Mouse (Mus musculus): Measurements from ENCODE around the gene Ptpn13. TPM values are rescaled to one million over a fixed set of nuclear protein-coding genes. Genes with fewer than 3 reads are reported as not detected.

The Ptpn13 gene
- polyA plus RNA-seq, 1 experiment from 2014 or later, result 8.7 TPM

- WGBS, result 86% methylated on average over 5 of the region's 5 CpGs
- no peaks in the 10 kb centered on the region for H3K27me3 ChIP-seq (ENCODE audit: control insufficient read depth, insufficient read depth, low read length)
- DNase-seq, result no peak
- ATAC-seq (ENCODE audit: low FRiP score, low TSS enrichment), result no peak
- H3K27ac ChIP-seq (replicated peaks; ENCODE audit: low read depth, low read length), result no peak overlapping the region
- no peak overlapping the region for H3K9ac ChIP-seq (replicated peaks; ENCODE audit: low read length)
- H3K4me2 ChIP-seq (ENCODE audit: low read length), result no peak overlapping the region
- peaks cover 8% of the 10 kb centered on the region for H3K4me1 ChIP-seq (ENCODE audit: control insufficient read depth, insufficient read depth, low read length)
- no peaks in the 10 kb centered on the region for H3K36me3 ChIP-seq (ENCODE audit: control insufficient read depth, insufficient read depth, low read length)
- H3K9me3 ChIP-seq (ENCODE audit: control insufficient read depth, low read length), result no peaks in the 10 kb centered on the region
- no peak overlapping the region for H3K4me3 ChIP-seq (replicated peaks; ENCODE audit: low read depth, low read length)
Measured at GRCm38 (mm10) chr5:103389415-103389814, 35.6 kb upstream of the Ptpn13 start.

GRCm38 (mm10) chr5:103393220-103393619, 31.8 kb upstream of the Ptpn13 start:
- ATAC-seq (ENCODE audit: low FRiP score, low TSS enrichment), result no peak

DNA sequence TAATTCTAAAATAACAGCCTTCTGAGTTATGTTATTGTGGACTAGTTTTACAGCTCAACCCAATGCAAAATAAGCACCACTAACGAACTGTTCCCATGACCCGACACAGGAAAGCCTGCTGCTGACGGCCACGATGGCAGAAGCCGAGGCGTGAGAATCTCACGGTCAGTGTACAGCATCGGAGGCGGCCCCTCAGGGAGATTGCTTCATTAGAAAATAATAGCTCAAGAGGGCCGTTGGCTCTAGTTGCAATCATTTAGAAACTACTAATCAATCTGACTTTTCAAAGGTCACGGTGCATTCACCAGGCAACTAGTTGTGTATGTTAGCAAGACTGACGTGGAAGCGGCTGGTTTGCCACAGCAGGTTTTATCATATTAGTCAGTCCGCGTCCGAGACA, 31.2 kb upstream of the Ptpn13 start:
- Histone ChIP-seq H3K9ac (replicated peaks; ENCODE audit: low read length) (no peak overlapping the region), H3K27ac (replicated peaks; ENCODE audit: low read depth, low read length) (no peak overlapping the region), H3K9me3 (ENCODE audit: control insufficient read depth, low read length) (no peaks in the 10 kb centered on the region), H3K27me3 (ENCODE audit: control insufficient read depth, insufficient read depth, low read length) (no peaks in the 10 kb centered on the region), H3K36me3 (ENCODE audit: control insufficient read depth, insufficient read depth, low read length) (no peaks in the 10 kb centered on the region), H3K4me3 (replicated peaks; ENCODE audit: low read depth, low read length) (no peak overlapping the region), H3K4me1 (ENCODE audit: control insufficient read depth, insufficient read depth, low read length) (peaks cover 8% of the 10 kb centered on the region), H3K4me2 (ENCODE audit: low read length) (no peak overlapping the region)
- WGBS, result 35% methylated on average over 16 of the region's 16 CpGs
- DNase-seq, result no peak
- ATAC-seq (ENCODE audit: low FRiP score, low TSS enrichment), result no peak

More at GRCm38 (mm10) chr5:103393220-103393619, 31.8 kb upstream of the Ptpn13 start:
- no peaks in the 10 kb centered on the region for H3K27me3 ChIP-seq (ENCODE audit: control insufficient read depth, insufficient read depth, low read length)
- H3K36me3 ChIP-seq (ENCODE audit: control insufficient read depth, insufficient read depth, low read length), result no peaks in the 10 kb centered on the region
- H3K27ac ChIP-seq (replicated peaks; ENCODE audit: low read depth, low read length), result no peak overlapping the region
- WGBS, result 12% methylated on average over 4 of the region's 4 CpGs
- peaks cover 8% of the 10 kb centered on the region for H3K4me1 ChIP-seq (ENCODE audit: control insufficient read depth, insufficient read depth, low read length)
- DNase-seq, result no peak
- H3K9me3 ChIP-seq (ENCODE audit: control insufficient read depth, low read length), result no peaks in the 10 kb centered on the region
- no peak overlapping the region for H3K4me3 ChIP-seq (replicated peaks; ENCODE audit: low read depth, low read length)
- H3K4me2 ChIP-seq (ENCODE audit: low read length), result no peak overlapping the region
- H3K9ac ChIP-seq (replicated peaks; ENCODE audit: low read length), result no peak overlapping the region

DNA sequence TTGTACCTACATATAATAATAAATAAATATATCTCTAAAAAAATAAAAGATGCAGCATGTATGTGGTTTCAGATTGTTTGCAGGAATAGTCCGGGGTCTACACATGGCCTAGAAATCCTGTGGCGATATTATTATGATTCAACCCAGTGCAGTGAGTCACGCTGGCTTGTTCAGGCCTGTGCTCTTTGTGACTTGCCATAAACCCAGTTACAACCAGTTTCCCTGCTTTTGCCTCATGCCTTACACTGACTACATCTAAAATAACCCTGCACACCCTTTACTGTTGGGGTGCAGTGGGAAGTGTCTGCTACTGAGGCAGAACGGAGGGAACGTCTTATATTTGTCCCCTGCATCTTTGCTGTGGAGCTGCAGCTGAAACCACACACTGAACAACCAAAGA, 29.3 kb upstream of the Ptpn13 start:
- no peaks in the 10 kb centered on the region for H3K27me3 ChIP-seq (ENCODE audit: control insufficient read depth, insufficient read depth, low read length)
- peaks cover 8% of the 10 kb centered on the region for H3K4me1 ChIP-seq (ENCODE audit: control insufficient read depth, insufficient read depth, low read length)
- no peak for ATAC-seq (ENCODE audit: low FRiP score, low TSS enrichment)
- DNase-seq, result no peak
- no peaks in the 10 kb centered on the region for H3K9me3 ChIP-seq (ENCODE audit: control insufficient read depth, low read length)
- no peak overlapping the region for H3K9ac ChIP-seq (replicated peaks; ENCODE audit: low read length)
- WGBS, result 93% methylated on average over 5 of the region's 5 CpGs
- no peaks in the 10 kb centered on the region for H3K36me3 ChIP-seq (ENCODE audit: control insufficient read depth, insufficient read depth, low read length)
- H3K4me3 ChIP-seq (replicated peaks; ENCODE audit: low read depth, low read length), result no peak overlapping the region
- no peak overlapping the region for H3K27ac ChIP-seq (replicated peaks; ENCODE audit: low read depth, low read length)
- no peak overlapping the region for H3K4me2 ChIP-seq (ENCODE audit: low read length)

- 88% methylated on average over 4 of the region's 4 CpGs for WGBS
- H3K4me2 ChIP-seq (ENCODE audit: low read length), result no peak overlapping the region
- no peaks in the 10 kb centered on the region for H3K9me3 ChIP-seq (ENCODE audit: control insufficient read depth, low read length)
- no peak for ATAC-seq (ENCODE audit: low FRiP score, low TSS enrichment)
- no peak for DNase-seq
- no peak overlapping the region for H3K4me3 ChIP-seq (replicated peaks; ENCODE audit: low read depth, low read length)
- no peaks in the 10 kb centered on the region for H3K27me3 ChIP-seq (ENCODE audit: control insufficient read depth, insufficient read depth, low read length)
- H3K9ac ChIP-seq (replicated peaks; ENCODE audit: low read length), result no peak overlapping the region
- H3K4me1 ChIP-seq (ENCODE audit: control insufficient read depth, insufficient read depth, low read length), result peaks cover 8% of the 10 kb centered on the region
- no peak overlapping the region for H3K27ac ChIP-seq (replicated peaks; ENCODE audit: low read depth, low read length)
- H3K36me3 ChIP-seq (ENCODE audit: control insufficient read depth, insufficient read depth, low read length), result no peaks in the 10 kb centered on the region
Measured at GRCm38 (mm10) chr5:103397429-103397828, 27.6 kb upstream of the Ptpn13 start.

DNA sequence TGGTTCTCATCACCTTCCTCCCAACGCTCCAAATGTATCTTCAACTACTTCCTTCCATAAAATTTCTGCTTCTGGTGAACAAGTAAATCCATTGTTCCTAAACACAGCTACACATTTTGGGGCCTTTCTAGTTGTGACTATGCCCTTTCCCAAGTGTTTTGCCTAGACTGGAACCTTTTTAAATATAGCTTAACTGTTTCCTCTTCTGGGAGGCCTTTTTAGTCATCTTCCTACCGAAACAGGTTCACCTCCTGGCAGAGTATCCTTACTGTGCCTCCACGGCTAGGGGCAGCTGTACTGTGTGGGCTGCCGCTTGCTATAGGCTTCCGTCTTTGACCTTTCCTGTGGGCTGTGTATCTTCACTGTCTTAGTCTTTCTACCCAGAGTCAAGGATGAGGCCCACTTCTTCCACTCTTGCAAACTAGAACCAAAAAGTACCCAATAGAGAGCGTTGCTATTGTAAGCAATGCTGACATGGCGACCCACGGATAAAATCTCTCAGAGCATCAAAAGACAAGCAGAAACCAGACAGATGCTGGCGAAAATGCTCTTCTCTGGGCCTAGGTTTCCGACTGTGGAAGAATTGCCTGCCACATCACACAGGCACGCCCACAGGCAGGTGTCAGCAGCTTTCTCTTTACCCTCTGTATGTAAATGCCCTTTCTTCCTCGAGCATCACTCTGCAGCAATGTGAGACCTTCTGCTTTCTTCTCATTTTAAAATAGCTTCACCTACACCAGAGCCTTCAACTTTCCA, 20.6 kb upstream of the Ptpn13 start:
- ATAC-seq (ENCODE audit: low FRiP score, low TSS enrichment) (no peak), DNase-seq (no peak)
- Histone ChIP-seq H3K4me2 (ENCODE audit: low read length) (no peak overlapping the region), H3K27me3 (ENCODE audit: control insufficient read depth, insufficient read depth, low read length) (no peaks in the 10 kb centered on the region), H3K4me3 (replicated peaks; ENCODE audit: low read depth, low read length) (no peak overlapping the region), H3K9me3 (ENCODE audit: control insufficient read depth, low read length) (no peaks in the 10 kb centered on the region), H3K4me1 (ENCODE audit: control insufficient read depth, insufficient read depth, low read length) (no peaks in the 10 kb centered on the region), H3K36me3 (ENCODE audit: control insufficient read depth, insufficient read depth, low read length) (no peaks in the 10 kb centered on the region), H3K9ac (replicated peaks; ENCODE audit: low read length) (no peak overlapping the region), H3K27ac (replicated peaks; ENCODE audit: low read depth, low read length) (no peak overlapping the region)
- 86% methylated on average over 12 of the region's 12 CpGs for WGBS

- Histone ChIP-seq H3K4me3 (replicated peaks; ENCODE audit: low read depth, low read length) (no peak overlapping the region), H3K27me3 (ENCODE audit: control insufficient read depth, insufficient read depth, low read length) (no peaks in the 10 kb centered on the region), H3K4me1 (ENCODE audit: control insufficient read depth, insufficient read depth, low read length) (no peaks in the 10 kb centered on the region), H3K9ac (replicated peaks; ENCODE audit: low read length) (no peak overlapping the region), H3K27ac (replicated peaks; ENCODE audit: low read depth, low read length) (no peak overlapping the region), H3K36me3 (ENCODE audit: control insufficient read depth, insufficient read depth, low read length) (no peaks in the 10 kb centered on the region), H3K9me3 (ENCODE audit: control insufficient read depth, low read length) (no peaks in the 10 kb centered on the region), H3K4me2 (ENCODE audit: low read length) (no peak overlapping the region)
- DNase-seq, result no peak
- ATAC-seq (ENCODE audit: low FRiP score, low TSS enrichment), result no peak
- WGBS, result 71% methylated on average over 2 of the region's 2 CpGs
Measured at GRCm38 (mm10) chr5:103405921-103406320, 19.1 kb upstream of the Ptpn13 start.

GRCm38 (mm10) chr5:103412020-103412747, 12.8 kb upstream of the Ptpn13 start:
- H3K9me3 ChIP-seq (ENCODE audit: control insufficient read depth, low read length), result no peaks in the 10 kb centered on the region
- H3K27me3 ChIP-seq (ENCODE audit: control insufficient read depth, insufficient read depth, low read length), result no peaks in the 10 kb centered on the region
- no peak for ATAC-seq (ENCODE audit: low FRiP score, low TSS enrichment)
- H3K4me1 ChIP-seq (ENCODE audit: control insufficient read depth, insufficient read depth, low read length), result no peaks in the 10 kb centered on the region
- no peak overlapping the region for H3K4me3 ChIP-seq (replicated peaks; ENCODE audit: low read depth, low read length)
- H3K27ac ChIP-seq (replicated peaks; ENCODE audit: low read depth, low read length), result no peak overlapping the region
- WGBS, result 46% methylated on average over 10 of the region's 10 CpGs
- no peak overlapping the region for H3K9ac ChIP-seq (replicated peaks; ENCODE audit: low read length)
- no peak for DNase-seq
- H3K4me2 ChIP-seq (ENCODE audit: low read length), result no peak overlapping the region
- no peaks in the 10 kb centered on the region for H3K36me3 ChIP-seq (ENCODE audit: control insufficient read depth, insufficient read depth, low read length)

DNA sequence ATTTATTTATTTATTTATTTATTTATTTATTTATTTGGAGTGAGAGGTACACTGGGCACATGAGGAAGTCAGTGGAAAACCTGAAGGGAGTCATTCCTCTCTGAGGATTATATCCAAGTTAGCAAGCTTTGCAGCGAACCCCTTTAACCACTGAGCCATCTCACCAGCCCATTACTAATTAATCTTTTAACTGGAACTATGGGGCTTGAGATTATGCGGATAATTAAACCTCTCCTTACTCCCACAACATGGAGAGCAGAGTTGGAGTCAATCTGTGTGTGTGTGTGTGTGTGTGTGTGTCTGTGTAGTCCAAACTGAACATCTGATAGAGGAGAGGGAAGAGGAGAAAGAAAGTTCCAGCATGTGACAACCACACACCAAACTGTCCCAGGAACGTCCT, 10.4 kb upstream of the Ptpn13 start:
- Histone ChIP-seq H3K27ac (replicated peaks; ENCODE audit: low read depth, low read length) (no peak overlapping the region), H3K27me3 (ENCODE audit: control insufficient read depth, insufficient read depth, low read length) (no peaks in the 10 kb centered on the region), H3K4me2 (ENCODE audit: low read length) (no peak overlapping the region), H3K4me3 (replicated peaks; ENCODE audit: low read depth, low read length) (no peak overlapping the region), H3K36me3 (ENCODE audit: control insufficient read depth, insufficient read depth, low read length) (no peaks in the 10 kb centered on the region), H3K9me3 (ENCODE audit: control insufficient read depth, low read length) (no peaks in the 10 kb centered on the region), H3K9ac (replicated peaks; ENCODE audit: low read length) (no peak overlapping the region), H3K4me1 (ENCODE audit: control insufficient read depth, insufficient read depth, low read length) (no peaks in the 10 kb centered on the region)
- DNase-seq (no peak), ATAC-seq (ENCODE audit: low FRiP score, low TSS enrichment) (no peak)
- 57% methylated on average over 3 of the region's 3 CpGs for WGBS
